Mouse (Mus musculus): ENCODE data around the gene Cbll1.

GRCm38 (mm10) chr12:31545219-31545618 lies 45.8 kb upstream of the Cbll1 start:
- TF ChIP-seq GATA1 (IDR thresholded peaks at IDR 0.05; ENCODE audit: borderline replicate concordance, low read length) (no peak), FLI1 (IDR thresholded peaks at IDR 0.05; ENCODE audit: low read length) (no peak)
